Mouse (Mus musculus): ENCODE measurements around the gene Krtap19-3. TPM values are rescaled to one million over a fixed set of nuclear protein-coding genes. Genes with fewer than 3 reads are reported as not detected.

Krtap19-3 gene
- not detected for total RNA-seq (2021)

DNA sequence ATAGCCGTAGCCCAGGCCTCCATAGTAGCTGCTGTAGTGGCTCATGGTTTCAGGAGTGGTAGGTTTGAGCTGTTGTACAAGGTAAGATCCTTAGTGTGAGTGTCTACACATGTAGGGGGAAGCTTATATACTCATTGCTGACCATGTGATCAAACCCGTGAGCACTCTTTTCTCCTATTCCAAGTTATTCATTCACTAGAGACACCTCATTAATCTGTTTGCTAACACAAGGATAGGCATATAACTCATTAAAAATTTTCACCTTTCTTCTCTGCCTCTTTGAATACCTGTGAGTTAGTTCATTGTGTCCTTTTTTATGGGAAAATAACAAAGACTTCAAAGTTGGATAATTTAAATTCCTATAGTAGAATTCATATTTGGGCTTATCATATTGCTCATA lies at the start of gene Krtap19-3:
TSS of gene Krtap19-3 (minus strand) at position 101 of the 400 bp plus-strand sequence.
- intact Hi-C loops (cut with DNase I): no loop called here
- DNase-seq: no peak

DNA sequence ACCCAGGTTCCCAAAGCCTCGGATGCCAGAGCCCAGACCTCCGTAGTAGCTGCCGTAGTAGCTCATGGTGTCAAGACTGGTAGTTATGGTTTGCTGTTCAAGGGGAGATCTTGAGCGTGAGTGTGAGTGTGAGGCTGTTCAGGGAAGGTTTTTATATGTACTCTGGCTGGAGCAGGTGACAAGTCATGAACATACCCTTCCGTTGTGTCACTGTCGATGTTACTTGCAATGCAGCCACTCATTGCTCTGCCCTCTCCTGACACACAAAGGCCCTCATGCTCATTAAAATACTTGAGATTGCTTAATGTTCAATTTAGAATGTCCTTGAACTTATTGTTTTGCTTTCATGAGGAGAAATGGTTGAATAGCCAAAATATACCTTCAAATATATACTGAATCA lies 18.5 kb upstream of the Krtap19-3 start, which contains the start of gene Krtap19-5:
TSS of gene Krtap19-5 (minus strand) at position 101 of the 400 bp plus-strand sequence.
- intact Hi-C loops (cut with DNase I): no loop called here
- no peak for DNase-seq

DNA sequence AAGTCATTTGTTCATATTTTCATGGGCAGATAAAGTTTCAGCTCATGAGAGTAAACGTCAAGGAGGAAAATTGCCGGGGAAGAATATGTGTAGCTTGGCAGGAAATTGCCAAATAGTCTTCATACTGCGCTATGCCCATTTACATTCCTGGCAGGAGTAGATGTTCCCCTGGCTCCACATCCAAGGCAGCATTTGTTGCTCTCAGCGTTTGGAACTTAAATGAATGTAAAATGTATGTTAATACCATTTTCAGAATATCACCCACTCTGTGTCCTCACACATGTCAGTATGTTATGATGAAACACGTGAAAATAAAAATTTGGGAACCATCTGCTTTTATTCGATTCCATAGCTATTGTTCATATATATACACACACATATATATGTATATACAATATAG lies 9.0 kb upstream of the Krtap19-3 start:
- DNase-seq: no peak
- intact Hi-C loops (cut with DNase I): loop anchor here (10.0 kb wide), 1 partner anchor 868 kb away; no protein-coding TSS in a partner anchor

DNA sequence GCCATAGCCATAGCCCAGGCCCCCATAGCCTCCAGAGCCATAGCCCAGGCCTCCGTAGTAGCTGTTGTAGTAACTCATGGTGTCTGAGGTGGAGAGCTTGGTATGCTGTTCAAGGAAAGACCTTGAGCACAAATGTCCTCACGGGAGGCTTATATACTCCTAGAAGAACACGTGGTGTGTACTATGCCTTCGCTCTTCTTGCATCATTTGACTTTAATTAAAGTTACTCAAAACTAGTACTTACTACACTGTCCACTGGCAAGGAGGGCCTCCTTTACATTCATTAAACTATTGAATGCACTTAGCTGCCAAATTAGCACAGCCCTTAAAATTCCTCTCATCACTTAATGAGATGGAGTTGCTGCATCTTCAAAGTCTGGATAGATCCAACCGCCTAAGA lies 7.2 kb upstream of the Krtap19-3 start, which contains the start of gene Krtap19-4:
TSS of gene Krtap19-4 (minus strand) at position 101 of the 400 bp plus-strand sequence.
- intact Hi-C loops (cut with DNase I): loop anchor here (10.0 kb wide), 1 partner anchor 870 kb away; no protein-coding TSS in a partner anchor
- DNase-seq: no peak

DNA sequence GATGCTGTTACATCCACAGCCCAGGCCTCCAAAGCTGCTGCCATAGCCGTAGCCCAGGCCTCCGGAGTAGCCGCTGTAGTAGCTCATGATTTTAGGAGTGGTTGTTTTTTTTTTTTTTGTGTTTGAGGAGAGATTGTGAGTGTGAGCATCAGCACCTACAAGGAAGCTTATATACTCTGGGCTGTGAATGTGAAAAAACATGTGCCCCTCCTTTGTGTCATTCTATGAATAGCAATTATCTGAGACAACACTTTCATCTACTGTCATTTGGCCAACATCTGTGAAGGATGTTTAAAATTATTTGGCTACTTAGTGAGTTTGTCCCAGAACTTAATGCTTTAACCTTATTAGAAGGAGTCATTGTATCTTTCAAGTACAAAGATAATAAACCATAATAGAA lies 3.7 kb downstream of the Krtap19-3 start, which contains the start of gene Krtap19-2:
TSS of gene Krtap19-2 (minus strand) at position 101 of the 400 bp plus-strand sequence.
- intact Hi-C loops (cut with DNase I): no loop called here
- DNase-seq: no peak

DNA sequence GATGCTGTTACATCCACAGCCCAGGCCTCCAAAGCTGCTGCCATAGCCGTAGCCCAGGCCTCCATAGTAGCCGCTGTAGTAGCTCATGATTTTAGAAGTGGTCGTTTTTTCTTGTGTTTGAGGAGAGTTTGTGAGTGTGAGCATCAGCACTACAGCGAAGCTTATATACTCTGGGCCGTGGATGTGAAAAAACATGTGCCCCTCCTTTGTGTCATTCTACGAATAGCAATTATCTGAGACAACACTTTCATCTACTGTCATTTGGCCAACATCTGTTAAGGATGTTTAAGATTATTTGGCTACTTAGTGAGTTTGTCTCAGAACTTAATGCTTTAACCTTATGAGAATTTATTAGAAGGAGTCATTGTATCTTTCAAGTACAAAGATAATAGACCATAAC lies 8.5 kb downstream of the Krtap19-3 start, which contains the start of gene Krtap19-1:
TSS of gene Krtap19-1 (minus strand) at position 101 of the 400 bp plus-strand sequence.
- intact Hi-C loops (cut with DNase I): no loop called here
- DNase-seq: no peak

DNA sequence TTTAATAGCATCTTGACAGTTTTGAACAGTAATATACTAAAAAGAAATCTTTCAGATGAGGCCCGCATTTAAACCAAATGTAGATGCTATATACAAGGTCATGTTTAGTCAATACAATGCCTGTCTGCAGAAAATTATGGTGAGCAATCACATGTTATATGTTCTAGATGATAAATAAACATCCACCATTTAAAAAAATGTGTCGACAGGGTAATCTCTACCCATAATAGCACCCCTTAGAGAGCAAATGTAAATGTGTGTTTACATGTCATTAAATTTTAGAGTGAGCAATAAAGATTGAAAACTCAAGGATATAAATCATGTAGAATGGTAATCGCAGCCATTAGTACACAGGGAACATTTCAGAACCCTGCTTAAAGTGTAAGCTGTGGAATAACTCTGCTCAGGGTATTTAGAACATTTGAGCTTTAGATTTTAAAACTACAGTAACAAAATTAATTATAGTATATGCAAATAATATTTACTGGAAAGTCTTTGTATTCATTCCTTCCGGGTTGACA lies 12.9 kb downstream of the Krtap19-3 start:
- intact Hi-C loops (cut with DNase I): no loop called here
- DNase-seq: no peak

DNA sequence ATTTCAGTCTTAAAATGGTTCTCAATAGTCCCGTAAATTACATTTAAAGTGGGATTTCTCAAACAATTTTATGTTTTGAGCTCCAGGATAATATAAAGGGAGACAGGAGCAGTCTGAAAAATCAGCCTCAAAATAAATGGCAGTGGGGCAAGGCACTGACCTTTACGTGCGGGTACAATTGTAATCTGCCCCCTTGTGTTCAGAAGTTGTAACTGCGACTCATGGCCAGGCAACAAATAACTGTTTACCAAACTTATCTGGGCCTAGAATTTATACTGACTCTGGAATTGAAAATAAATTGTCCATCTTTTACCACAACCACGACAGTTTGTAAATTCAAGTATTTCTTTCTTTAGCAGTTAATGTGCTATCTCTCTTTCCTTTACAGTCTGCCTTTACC lies 26.4 kb downstream of the Krtap19-3 start:
- DNase-seq: peak; percentile 27
- intact Hi-C loops (cut with DNase I): no loop called here

DNA sequence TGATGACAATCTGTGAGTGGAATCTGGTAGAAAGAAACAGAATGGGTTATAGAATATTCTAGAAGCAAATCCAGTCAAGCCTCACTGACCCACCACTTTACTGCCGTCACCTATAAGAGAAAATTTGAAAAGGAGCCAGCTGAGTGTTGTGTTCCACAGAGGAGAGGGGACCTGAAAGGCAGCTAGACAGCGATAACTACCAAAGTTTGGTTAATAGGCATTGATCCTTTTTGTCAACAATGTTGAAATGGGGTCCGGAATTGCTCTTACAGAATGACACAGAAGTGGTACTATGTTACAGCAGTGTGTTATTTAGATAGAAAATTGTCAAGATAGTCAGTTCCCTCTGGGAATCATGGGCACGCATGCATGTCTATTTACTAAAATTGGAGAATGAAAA lies 29.3 kb downstream of the Krtap19-3 start:
- DNase-seq: no peak

DNA sequence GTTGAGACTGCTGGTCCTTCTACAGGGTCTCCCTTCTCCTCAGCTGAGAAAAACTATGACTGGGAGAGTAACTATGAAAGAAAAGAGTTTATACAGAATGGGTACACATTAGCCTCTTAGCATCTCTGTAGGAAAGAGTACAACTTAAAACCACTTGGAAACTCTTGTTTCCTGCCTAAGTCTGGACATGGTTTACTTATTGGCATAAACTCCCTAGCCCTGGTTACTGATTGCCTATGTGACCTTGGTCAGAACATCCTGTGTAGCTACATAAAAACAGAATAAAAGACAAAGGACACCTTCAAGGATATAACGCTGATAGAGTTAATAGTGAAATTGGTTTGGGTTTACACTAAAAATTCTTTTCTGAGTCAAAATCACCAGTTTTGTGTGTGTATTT lies 30.5 kb downstream of the Krtap19-3 start:
- no peak for DNase-seq

More for the DNA sequence above, 29.3 kb downstream of the Krtap19-3 start:
- intact Hi-C loops (cut with DNase I): no loop called here

More for the DNA sequence above, 30.5 kb downstream of the Krtap19-3 start:
- intact Hi-C loops (cut with DNase I): no loop called here

Other genes with a start within 250 kb of the Krtap19-3 start
- gene Krtap26-1, start 230.2 kb downstream of the Krtap19-3 start, total RNA-seq (2021): not detected
- not detected for gene Krtap27-1, start 206.4 kb downstream of the Krtap19-3 start, total RNA-seq (2021)
- not detected for gene 2310061N02Rik, start 170.1 kb downstream of the Krtap19-3 start, total RNA-seq (2021)
- gene Krtap13-1, start 149.2 kb downstream of the Krtap19-3 start, total RNA-seq (2021): not detected
- not detected for gene Krtap13, start 126.4 kb downstream of the Krtap19-3 start, total RNA-seq (2021)
- not detected for gene 2310034C09Rik, start 119.2 kb downstream of the Krtap19-3 start, total RNA-seq (2021)
- not detected for gene 2310057N15Rik, start 103.8 kb downstream of the Krtap19-3 start, total RNA-seq (2021)
- not detected for gene Gm5965, start 100.1 kb downstream of the Krtap19-3 start, total RNA-seq (2021)
- gene Gm20741, start 65.8 kb downstream of the Krtap19-3 start, total RNA-seq (2021): not detected
- not detected for gene Krtap15, start 57.8 kb downstream of the Krtap19-3 start, total RNA-seq (2021)
- not detected for gene Krtap14, start 51.9 kb downstream of the Krtap19-3 start, total RNA-seq (2021)
- gene Krtap19-1, start 8.6 kb downstream of the Krtap19-3 start, total RNA-seq (2021): not detected
- gene Krtap19-2, start 3.8 kb downstream of the Krtap19-3 start, total RNA-seq (2021): not detected
- not detected for gene Krtap19-4, start 7.1 kb upstream of the Krtap19-3 start, total RNA-seq (2021)
- not detected for gene Krtap19-5, start 18.4 kb upstream of the Krtap19-3 start, total RNA-seq (2021)
- gene Krtap19-9b, start 54.2 kb upstream of the Krtap19-3 start, total RNA-seq (2021): not detected
- not detected for gene Krtap16-3, start 84.8 kb upstream of the Krtap19-3 start, total RNA-seq (2021)
- not detected for gene Krtap22-2, start 132.7 kb upstream of the Krtap19-3 start, total RNA-seq (2021)
- gene Gm10229, start 137.2 kb upstream of the Krtap19-3 start, total RNA-seq (2021): not detected
- not detected for gene Krtap6-1, start 153.7 kb upstream of the Krtap19-3 start, total RNA-seq (2021)
- not detected for gene Gm10228, start 163.4 kb upstream of the Krtap19-3 start, total RNA-seq (2021)
- not detected for gene Krtap6-5, start 169.8 kb upstream of the Krtap19-3 start, total RNA-seq (2021)
- not detected for gene 1110025L11Rik, start 186.0 kb upstream of the Krtap19-3 start, total RNA-seq (2021)
- not detected for gene Krtap6-3, start 206.0 kb upstream of the Krtap19-3 start, total RNA-seq (2021)

Data from left cerebral cortex, postnatal 4 days (tissue).